Mouse (Mus musculus) adrenal gland, postnatal 36 days (tissue): ENCODE results near the gene Sult1a1. TPM values are rescaled to one million over a fixed set of nuclear protein-coding genes. Genes with fewer than 3 reads are reported as not detected.

Experiments
- DNase-seq, 2 experiments: peaks; one replicate each; pipeline ENCODE4 v3.0.0; 2021; ENCODE audit warnings: mixed read lengths in 1 of 2
- total RNA-seq, 2 experiments: library from RNA; stranded (reverse); gene quantifications; 2 replicates each; pipeline ENCODE4 v1.2.3; 2021

Sult1a1 gene
- total RNA-seq, 2 experiments from 2014 or later: 34.1 to 52.7 TPM

GRCm38 (mm10) chr7:126659771-126660170 is 16.5 kb downstream of the Sult1a1 start:
- peak; percentile 39 to 49 for DNase-seq

GRCm38 (mm10) chr7:126657522-126657921 is 18.7 kb downstream of the Sult1a1 start:
- no peak for DNase-seq

GRCm38 (mm10) chr7:126655695-126656094 is 20.5 kb downstream of the Sult1a1 start:
- no peak for DNase-seq

GRCm38 (mm10) chr7:126653991-126654390 is 22.2 kb downstream of the Sult1a1 start:
- DNase-seq: no peak

- no peak for DNase-seq
Observed at GRCm38 (mm10) chr7:126650852-126651251, 25.4 kb downstream of the Sult1a1 start.

GRCm38 (mm10) chr7:126649231-126650051 is 26.8 kb downstream of the Sult1a1 start, which contains the start of gene Sgf29:
Sgf29 (plus strand) TSS chr7:126649309.
- DNase-seq: peak; percentile 96 to 98

- no peak for DNase-seq
Observed at GRCm38 (mm10) chr7:126648486-126648885, 27.7 kb downstream of the Sult1a1 start.

GRCm38 (mm10) chr7:126645708-126646107 is 30.5 kb downstream of the Sult1a1 start:
- no peak for DNase-seq

GRCm38 (mm10) chr7:126644914-126645313 is 31.3 kb downstream of the Sult1a1 start:
- no peak for DNase-seq

GRCm38 (mm10) chr7:126644345-126644744 is 31.9 kb downstream of the Sult1a1 start:
- no peak for DNase-seq

- peak; percentile 41 to 60 for DNase-seq
Observed at GRCm38 (mm10) chr7:126643244-126643617, 33.0 kb downstream of the Sult1a1 start.

GRCm38 (mm10) chr7:126642545-126643243 is 33.5 kb downstream of the Sult1a1 start:
- DNase-seq: no peak

GRCm38 (mm10) chr7:126636733-126637520 is 39.3 kb downstream of the Sult1a1 start:
- DNase-seq: peak; percentile 42 to 52

GRCm38 (mm10) chr7:126635375-126635774 is 40.9 kb downstream of the Sult1a1 start:
- no peak for DNase-seq

- DNase-seq: no peak
Observed at GRCm38 (mm10) chr7:126632478-126632877, 43.8 kb downstream of the Sult1a1 start.

- DNase-seq: no peak
Observed at GRCm38 (mm10) chr7:126630824-126631518, 45.3 kb downstream of the Sult1a1 start, which contains the start of gene Nupr1. Nupr1 (minus strand) TSS chr7:126630861.

GRCm38 (mm10) chr7:126629915-126630314 is 46.3 kb downstream of the Sult1a1 start:
- no peak for DNase-seq

GRCm38 (mm10) chr7:126628111-126628510 is 48.1 kb downstream of the Sult1a1 start:
- no peak for DNase-seq

- DNase-seq: peak; percentile 25 to 42
Observed at GRCm38 (mm10) chr7:126625807-126626600, 50.2 kb downstream of the Sult1a1 start.

- peak; percentile 83 to 86 for DNase-seq
Observed at GRCm38 (mm10) chr7:126625369-126625768, 50.9 kb downstream of the Sult1a1 start.

- no peak for DNase-seq
Observed at GRCm38 (mm10) chr7:126624774-126625173, 51.5 kb downstream of the Sult1a1 start.
